Mouse (Mus musculus) ovary, postnatal 10 days (tissue): ENCODE measurements around the gene Wdr5b.
"Not testable (repeated sequence)": the region's sequence is repeated elsewhere in the genome, so short reads cannot be mapped to it uniquely, and the experiment has no call there.

Experiments used
- DNase-seq: peaks from one replicate; pipeline ENCODE4 v3.0.0; 2022; ENCODE audit warnings: low spot score

Wdr5b gene

GRCm38 (mm10) chr16:36040640-36041624 is at the start of gene Wdr5b:
Gene Wdr5b (plus strand): TSS chr16:36041190.
- peak; percentile 58 for DNase-seq

- DNase-seq: no peak
Observed at GRCm38 (mm10) chr16:35992391-35992790, 48.6 kb upstream of the Wdr5b start.

- DNase-seq: no peak
Observed at GRCm38 (mm10) chr16:35993316-35993715, 47.7 kb upstream of the Wdr5b start.

GRCm38 (mm10) chr16:35998852-35999251 is 42.1 kb upstream of the Wdr5b start:
- not testable (repeated sequence) for DNase-seq

GRCm38 (mm10) chr16:36008396-36008795 is 32.6 kb upstream of the Wdr5b start:
- DNase-seq: no peak

- DNase-seq: no peak
Observed at GRCm38 (mm10) chr16:36016335-36016734, 24.7 kb upstream of the Wdr5b start.

DNA sequence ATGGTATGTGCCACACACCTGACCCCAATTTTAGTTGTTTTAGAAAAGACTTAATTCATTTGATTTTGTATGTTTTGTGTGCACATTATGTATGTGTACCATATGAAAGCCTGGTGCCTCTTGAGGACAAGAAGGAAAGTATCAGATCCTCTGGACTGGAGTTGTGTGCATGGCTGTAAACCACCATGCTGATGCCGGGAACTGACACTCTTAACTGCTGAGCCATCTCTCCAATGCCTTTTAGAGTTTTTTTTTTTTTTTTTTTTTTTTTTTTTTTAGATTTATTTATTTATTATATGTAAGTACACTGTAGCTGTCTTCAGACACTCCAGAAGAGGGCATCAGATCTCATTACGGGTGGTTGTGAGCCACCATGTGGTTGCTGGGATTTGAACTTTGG is 12.9 kb upstream of the Wdr5b start:
- not testable (repeated sequence) for DNase-seq

GRCm38 (mm10) chr16:36041625-36042020 is 633 bp downstream of the Wdr5b start:
- no peak for DNase-seq

DNA sequence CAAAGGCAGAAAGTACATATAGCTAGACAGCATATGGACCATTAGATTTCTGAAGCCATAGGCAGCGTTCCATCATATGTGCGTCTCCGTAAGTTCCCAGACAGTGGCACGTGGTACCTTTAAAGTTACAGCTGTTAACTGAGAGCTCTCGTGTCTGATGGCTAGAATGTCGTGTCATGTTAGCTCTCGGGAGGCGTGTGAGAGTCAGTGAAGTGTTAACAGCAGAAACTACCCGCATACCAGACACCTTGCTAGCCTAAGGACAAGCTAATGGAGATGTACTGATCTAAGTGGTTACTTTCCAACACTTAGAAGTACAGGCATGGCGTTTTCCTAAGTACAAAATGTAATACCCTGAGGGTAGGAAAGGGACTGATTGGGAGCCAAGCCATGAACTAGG is 2.1 kb downstream of the Wdr5b start:
- DNase-seq: no peak

DNA sequence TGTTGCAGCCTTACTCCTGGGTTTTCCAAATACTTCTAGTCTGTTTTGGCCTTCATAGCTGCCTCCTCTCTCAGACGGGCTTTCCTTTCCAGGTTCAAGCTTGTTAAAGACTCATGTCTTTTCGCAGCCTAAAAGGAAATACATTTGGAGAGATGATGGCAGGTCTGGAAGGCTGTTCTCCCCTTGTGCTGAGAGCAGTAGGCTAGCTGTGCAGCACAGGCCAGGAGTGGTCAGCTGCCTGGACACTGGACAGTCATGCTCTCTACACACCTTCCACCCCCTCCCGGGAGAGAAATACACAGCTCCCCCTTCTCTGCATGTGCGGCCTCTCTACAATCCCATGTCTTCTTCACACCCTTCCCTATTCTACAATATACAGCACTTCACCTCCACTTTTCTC is 3.0 kb downstream of the Wdr5b start:
- no peak for DNase-seq

GRCm38 (mm10) chr16:36047538-36047937 is 6.5 kb downstream of the Wdr5b start:
- no peak for DNase-seq

- no peak for DNase-seq
Observed at GRCm38 (mm10) chr16:36051491-36051890, 10.5 kb downstream of the Wdr5b start.

DNA sequence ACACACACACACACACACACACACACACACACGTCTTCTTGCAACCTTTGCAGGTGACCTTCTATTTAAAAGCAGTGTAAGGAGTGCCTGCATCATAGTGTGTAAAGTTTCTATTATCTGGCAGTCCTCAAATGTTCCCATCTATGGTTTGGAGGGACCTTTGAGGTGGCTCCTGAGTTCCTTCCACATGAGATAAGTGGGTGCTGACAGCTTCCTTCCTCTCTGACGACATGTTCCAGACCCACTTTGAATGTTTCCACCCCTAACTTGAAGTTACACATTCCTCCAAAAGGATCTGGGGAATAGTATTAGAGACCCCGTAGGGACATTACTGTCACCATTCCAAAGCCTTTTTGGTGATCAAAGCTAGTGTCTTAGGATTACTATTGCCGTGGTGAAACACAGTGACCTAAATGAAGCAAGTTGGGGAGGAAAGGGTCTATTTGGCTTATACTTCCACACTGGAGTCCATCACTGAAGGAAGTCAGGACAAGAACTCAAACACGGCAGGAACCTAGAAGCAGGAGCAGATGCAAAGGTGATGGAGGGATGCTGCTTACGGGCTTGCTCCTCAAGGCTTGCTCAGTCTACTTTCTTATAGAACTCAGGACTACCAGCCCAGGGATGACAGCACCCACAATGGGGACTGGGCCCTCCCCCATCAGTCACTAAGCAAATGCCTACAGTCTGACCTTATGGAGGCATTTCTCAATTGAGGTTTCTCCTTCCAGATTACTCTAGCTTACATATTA is 12.7 kb downstream of the Wdr5b start:
- DNase-seq: no peak

DNA sequence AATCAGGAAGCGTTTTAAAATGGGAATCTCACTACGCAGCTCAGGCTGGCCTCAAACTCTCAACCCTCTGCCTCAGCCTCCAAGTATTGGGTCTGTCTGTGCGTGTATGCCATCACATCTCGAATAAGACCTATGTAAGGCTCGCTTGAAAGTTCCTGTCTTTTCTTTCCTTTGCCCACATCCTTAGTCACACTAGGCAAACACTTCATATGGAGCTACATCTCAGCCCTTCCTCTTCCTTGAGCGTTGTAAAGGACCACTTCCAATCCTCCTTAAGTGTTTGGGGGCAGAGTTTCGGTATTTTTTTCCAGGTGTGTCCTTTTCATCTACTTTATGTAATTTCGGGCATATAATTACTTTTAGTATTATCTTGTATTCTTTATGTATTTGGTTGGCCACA is 13.9 kb downstream of the Wdr5b start:
- DNase-seq: no peak

DNA sequence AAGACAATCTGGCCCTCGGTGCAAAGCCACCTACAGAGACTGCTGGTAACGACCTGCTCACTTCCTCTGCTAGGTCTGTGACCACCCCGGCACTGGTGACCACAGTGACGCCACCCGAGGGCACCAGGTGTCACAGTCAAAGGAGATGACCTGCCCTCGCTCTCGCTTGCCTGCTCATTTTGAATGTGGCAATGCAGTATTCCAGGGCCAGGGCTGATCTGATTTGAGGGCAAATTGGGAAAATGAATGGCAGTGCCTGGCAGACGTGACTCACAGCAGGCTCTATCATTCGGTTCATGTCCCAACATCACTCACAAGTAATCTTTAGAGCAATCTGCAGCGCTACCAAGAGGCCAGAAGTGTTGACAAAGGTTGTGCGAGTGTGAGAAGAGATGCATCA is 15.4 kb downstream of the Wdr5b start:
- DNase-seq: no peak

- no peak for DNase-seq
Observed at GRCm38 (mm10) chr16:36057933-36058475, 17.0 kb downstream of the Wdr5b start.

DNA sequence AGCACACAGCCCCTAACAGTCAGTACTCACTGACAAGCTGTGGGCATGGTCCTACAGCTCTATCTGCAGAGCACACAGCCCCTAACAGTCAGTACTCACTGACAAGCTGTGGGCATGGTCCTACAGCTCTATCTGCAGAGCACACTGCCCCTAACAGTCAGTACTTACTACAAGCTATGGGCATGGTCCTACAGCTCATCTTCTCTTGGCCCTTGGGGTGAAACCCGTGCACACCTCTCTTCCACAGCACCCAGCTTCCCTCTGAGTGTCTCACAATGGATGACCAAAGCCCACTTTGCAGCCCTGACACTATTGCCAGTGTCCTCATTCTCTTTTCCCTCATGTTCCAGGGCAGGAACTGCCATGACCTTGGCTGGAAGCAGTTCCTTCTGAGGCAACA is 21.5 kb downstream of the Wdr5b start:
- DNase-seq: not testable (repeated sequence)

GRCm38 (mm10) chr16:36063315-36063714 is 22.3 kb downstream of the Wdr5b start:
- DNase-seq: no peak

DNA sequence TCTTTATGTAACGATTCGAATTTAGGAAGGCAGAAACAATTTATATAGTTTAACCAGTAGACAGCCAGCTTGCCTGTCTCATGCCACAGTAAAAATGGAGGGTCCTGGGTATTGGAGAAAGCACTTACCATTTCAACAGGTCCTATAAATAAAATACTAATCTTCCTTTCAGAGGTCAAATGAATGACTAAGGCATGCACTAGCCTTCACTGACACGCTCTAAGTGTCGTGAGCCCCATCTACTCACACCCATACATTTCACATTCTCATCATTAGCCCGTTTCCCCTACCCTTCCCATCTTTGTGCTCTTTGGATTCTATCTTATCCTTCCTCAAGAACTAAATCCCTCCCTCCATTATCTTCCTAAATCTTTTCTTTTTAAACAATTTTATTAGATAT is 23.9 kb downstream of the Wdr5b start:
- no peak for DNase-seq

GRCm38 (mm10) chr16:36067694-36068093 is 26.7 kb downstream of the Wdr5b start:
- DNase-seq: no peak

GRCm38 (mm10) chr16:36068356-36068755 is 27.4 kb downstream of the Wdr5b start:
- DNase-seq: no peak

DNA sequence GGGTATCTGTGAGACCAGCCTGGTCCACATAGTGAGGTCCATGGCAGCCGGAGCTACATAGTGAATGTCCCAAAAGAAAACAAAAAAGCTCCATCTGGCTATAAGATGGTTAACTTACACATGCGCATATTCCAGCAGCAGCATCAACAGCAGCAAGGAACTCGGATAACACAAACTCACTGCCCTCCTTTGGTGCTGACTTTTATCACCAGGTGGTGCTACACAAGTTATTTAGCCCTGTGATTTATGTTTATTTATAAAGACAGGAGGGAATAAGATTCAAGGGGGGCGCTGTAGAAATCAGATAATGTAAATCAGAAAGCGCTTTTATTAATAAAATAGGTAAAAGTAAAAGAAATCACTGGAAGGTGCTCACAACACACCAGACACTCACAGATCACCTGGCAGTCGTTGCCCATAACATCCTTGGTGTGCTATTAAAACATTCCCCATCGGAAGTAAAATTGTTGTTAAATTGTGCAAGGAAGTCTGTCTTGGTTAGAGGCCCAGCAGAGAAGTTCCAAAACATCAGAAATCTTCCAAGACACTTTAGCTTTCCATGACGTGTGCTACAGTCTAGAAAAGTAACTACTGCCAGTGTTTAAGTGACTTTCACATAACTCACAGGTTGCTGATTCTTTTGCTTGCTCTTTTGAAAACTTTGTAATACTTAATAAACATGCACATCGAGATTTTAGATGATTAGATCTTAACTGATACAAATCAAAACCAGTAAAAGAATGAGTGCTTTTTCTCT is 29.0 kb downstream of the Wdr5b start:
- DNase-seq: no peak
